Mouse (Mus musculus): Measurements from ENCODE around the gene Rcvrn. TPM values are rescaled to one million over a fixed set of nuclear protein-coding genes. Genes with fewer than 3 reads are reported as not detected.

The Rcvrn gene
- polyA plus RNA-seq, 1 experiment from 2014 or later = not detected

GRCm38 (mm10) chr11:67666129-67666528 lies 29.0 kb upstream of the Rcvrn start:
- Histone ChIP-seq H3K36me3 (ENCODE audit: control insufficient read depth, insufficient read depth, low read length) (no peaks in the 10 kb centered on the region), H3K9ac (ENCODE audit: low read depth, low read length) (no peak overlapping the region), H3K27me3 (replicated peaks; ENCODE audit: control insufficient read depth, insufficient read depth, low read length) (no peaks in the 10 kb centered on the region), H3K27ac (ENCODE audit: low read depth, low read length) (no peak overlapping the region), H3K9me3 (ENCODE audit: control insufficient read depth, low read length) (no peaks in the 10 kb centered on the region), H3K4me3 (ENCODE audit: low read length) (no peak overlapping the region), H3K4me1 (ENCODE audit: control insufficient read depth, insufficient read depth, low read depth, low read length) (peaks cover 8% of the 10 kb centered on the region), H3K4me2 (ENCODE audit: low read length) (no peak overlapping the region)
- 87% methylated on average over 5 of the region's 5 CpGs for WGBS
- no peak for ATAC-seq

- no peak overlapping the region for H3K4me2 ChIP-seq (ENCODE audit: low read length)
- no peaks in the 10 kb centered on the region for H3K27me3 ChIP-seq (replicated peaks; ENCODE audit: control insufficient read depth, insufficient read depth, low read length)
- H3K27ac ChIP-seq (ENCODE audit: low read depth, low read length) = no peak overlapping the region; the same call in 1 of the 2 replicates
- H3K4me3 ChIP-seq (ENCODE audit: low read length) = no peak overlapping the region
- H3K9me3 ChIP-seq (ENCODE audit: control insufficient read depth, low read length) = no peaks in the 10 kb centered on the region
- H3K9ac ChIP-seq (ENCODE audit: low read depth, low read length) = no peak overlapping the region
- peak; percentile 76 for ATAC-seq
- no peaks in the 10 kb centered on the region for H3K36me3 ChIP-seq (ENCODE audit: control insufficient read depth, insufficient read depth, low read length)
- peaks cover 8% of the 10 kb centered on the region for H3K4me1 ChIP-seq (ENCODE audit: control insufficient read depth, insufficient read depth, low read depth, low read length)
- WGBS = 64% methylated on average over 13 of the region's 13 CpGs
These were observed 27.4 kb upstream of the Rcvrn start for GRCm38 (mm10) chr11:67667531-67668332.

GRCm38 (mm10) chr11:67668460-67669007 lies 26.6 kb upstream of the Rcvrn start:
- no peak overlapping the region for H3K4me2 ChIP-seq (ENCODE audit: low read length)
- H3K9ac ChIP-seq (ENCODE audit: low read depth, low read length) = no peak overlapping the region
- H3K4me1 ChIP-seq (ENCODE audit: control insufficient read depth, insufficient read depth, low read depth, low read length) = peaks cover 8% of the 10 kb centered on the region
- no peak for ATAC-seq
- H3K27ac ChIP-seq (ENCODE audit: low read depth, low read length) = no peak overlapping the region
- no peaks in the 10 kb centered on the region for H3K27me3 ChIP-seq (replicated peaks; ENCODE audit: control insufficient read depth, insufficient read depth, low read length)
- WGBS = 94% methylated on average over 3 of the region's 3 CpGs
- H3K4me3 ChIP-seq (ENCODE audit: low read length) = no peak overlapping the region
- H3K36me3 ChIP-seq (ENCODE audit: control insufficient read depth, insufficient read depth, low read length) = no peaks in the 10 kb centered on the region
- H3K9me3 ChIP-seq (ENCODE audit: control insufficient read depth, low read length) = no peaks in the 10 kb centered on the region

DNA sequence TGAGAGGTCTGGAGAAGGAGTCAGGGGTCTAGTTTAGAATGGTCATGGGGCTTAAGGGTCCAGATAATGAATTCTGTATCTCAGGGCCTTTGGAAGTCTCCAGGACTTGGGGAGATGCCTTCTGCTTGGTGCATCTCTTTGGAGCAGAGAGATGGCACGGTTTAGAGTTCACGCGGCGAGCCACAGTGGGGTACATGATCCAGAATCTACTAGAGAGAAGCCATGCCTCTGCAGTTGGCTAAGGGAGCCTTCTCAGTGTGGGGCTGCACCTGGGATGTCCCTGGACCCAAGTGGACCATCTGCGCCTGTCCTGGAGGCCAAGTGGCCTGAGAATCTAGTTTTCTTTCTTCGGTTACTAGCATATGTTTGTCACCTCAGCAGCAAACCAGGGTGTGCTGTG lies 25.1 kb upstream of the Rcvrn start:
- H3K4me2 ChIP-seq (ENCODE audit: low read length) = no peak overlapping the region
- H3K4me1 ChIP-seq (ENCODE audit: control insufficient read depth, insufficient read depth, low read depth, low read length) = peaks cover 8% of the 10 kb centered on the region
- H3K9ac ChIP-seq (ENCODE audit: low read depth, low read length) = no peak overlapping the region
- H3K36me3 ChIP-seq (ENCODE audit: control insufficient read depth, insufficient read depth, low read length) = no peaks in the 10 kb centered on the region
- WGBS = 97% methylated on average over 6 of the region's 6 CpGs
- no peak for ATAC-seq
- no peak overlapping the region for H3K4me3 ChIP-seq (ENCODE audit: low read length)
- H3K27ac ChIP-seq (ENCODE audit: low read depth, low read length) = no peak overlapping the region
- no peaks in the 10 kb centered on the region for H3K27me3 ChIP-seq (replicated peaks; ENCODE audit: control insufficient read depth, insufficient read depth, low read length)
- H3K9me3 ChIP-seq (ENCODE audit: control insufficient read depth, low read length) = no peaks in the 10 kb centered on the region

DNA sequence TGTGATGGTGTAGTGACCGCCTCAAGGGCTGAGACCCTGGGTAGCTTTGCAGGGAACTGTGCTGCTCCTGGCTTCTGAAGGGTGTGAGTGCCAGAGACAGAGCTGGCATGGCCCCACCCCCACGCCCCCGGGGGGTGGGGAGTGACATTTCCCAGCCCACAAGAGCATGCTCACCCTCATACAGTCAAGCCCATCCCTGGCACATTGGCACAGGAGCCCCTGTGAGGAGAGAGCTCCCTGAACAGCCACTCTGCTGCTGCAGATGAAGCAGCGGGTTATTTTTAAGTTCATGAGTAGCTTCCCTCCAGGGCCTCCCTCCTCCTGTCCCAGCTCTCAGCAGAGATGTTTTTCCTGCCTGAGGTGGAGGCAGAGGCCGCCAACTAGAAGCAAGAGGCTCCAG lies 23.0 kb upstream of the Rcvrn start:
- Histone ChIP-seq H3K27ac (ENCODE audit: low read depth, low read length) (no peak overlapping the region), H3K4me2 (ENCODE audit: low read length) (no peak overlapping the region), H3K9me3 (ENCODE audit: control insufficient read depth, low read length) (no peaks in the 10 kb centered on the region), H3K9ac (ENCODE audit: low read depth, low read length) (no peak overlapping the region), H3K4me3 (ENCODE audit: low read length) (no peak overlapping the region), H3K27me3 (replicated peaks; ENCODE audit: control insufficient read depth, insufficient read depth, low read length) (no peaks in the 10 kb centered on the region), H3K36me3 (ENCODE audit: control insufficient read depth, insufficient read depth, low read length) (no peaks in the 10 kb centered on the region), H3K4me1 (ENCODE audit: control insufficient read depth, insufficient read depth, low read depth, low read length) (peaks cover 8% of the 10 kb centered on the region)
- ATAC-seq = no peak
- WGBS = 85% methylated on average over 5 of the region's 5 CpGs

DNA sequence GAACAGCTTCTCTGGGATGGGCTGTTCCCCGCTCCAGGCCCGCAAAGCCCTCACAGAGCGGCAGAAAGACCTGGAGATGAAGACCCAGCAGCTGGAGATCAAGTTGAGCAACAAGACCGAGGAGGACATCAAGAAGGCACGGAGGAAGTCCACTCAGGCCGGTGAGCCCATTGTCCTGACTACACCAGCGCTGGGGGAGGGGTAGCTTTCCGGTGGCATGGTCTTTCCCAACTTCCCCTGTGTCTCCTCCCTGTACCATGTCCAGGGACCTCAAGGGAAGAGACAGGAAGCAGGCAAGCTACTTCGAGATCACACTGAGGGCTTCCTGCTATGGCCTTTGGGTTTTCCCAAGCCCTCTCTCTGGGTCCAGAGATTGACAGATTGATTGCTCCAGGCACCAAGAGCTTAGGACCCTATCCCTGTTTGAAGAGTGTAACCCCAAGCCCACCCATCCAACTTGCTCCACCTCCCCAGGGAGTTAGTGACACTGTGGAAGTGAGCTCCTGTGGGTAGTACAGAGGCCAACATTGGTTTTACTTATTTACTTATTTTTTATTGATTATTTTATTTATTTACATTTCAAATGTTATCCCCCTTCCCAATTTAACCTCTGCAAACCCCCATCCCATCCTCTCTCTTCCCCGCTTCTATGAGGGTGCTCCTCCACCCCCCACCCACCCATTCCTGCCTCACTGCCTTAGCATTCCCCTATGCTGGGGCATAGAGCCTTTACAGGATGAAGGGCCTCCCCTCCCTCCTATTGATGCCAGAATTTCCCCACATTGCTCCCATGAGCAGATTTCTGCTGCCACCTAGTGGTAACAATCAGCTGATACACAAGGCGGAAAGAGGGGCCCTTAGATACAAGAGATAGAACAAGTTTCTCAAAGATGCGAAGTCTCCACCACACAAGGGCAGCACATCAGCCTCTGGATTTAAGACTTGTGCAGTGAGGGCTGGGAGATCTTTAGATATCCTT lies 19.3 kb upstream of the Rcvrn start:
- no peaks in the 10 kb centered on the region for H3K27me3 ChIP-seq (replicated peaks; ENCODE audit: control insufficient read depth, insufficient read depth, low read length)
- no peak overlapping the region for H3K27ac ChIP-seq (ENCODE audit: low read depth, low read length)
- no peak overlapping the region for H3K4me2 ChIP-seq (ENCODE audit: low read length)
- WGBS = 57% methylated on average over 12 of the region's 12 CpGs
- no peaks in the 10 kb centered on the region for H3K4me1 ChIP-seq (ENCODE audit: control insufficient read depth, insufficient read depth, low read depth, low read length)
- H3K9ac ChIP-seq (ENCODE audit: low read depth, low read length) = no peak overlapping the region
- ATAC-seq = peak; percentile 68
- no peaks in the 10 kb centered on the region for H3K9me3 ChIP-seq (ENCODE audit: control insufficient read depth, low read length)
- H3K36me3 ChIP-seq (ENCODE audit: control insufficient read depth, insufficient read depth, low read length) = no peaks in the 10 kb centered on the region
- no peak overlapping the region for H3K4me3 ChIP-seq (ENCODE audit: low read length)

GRCm38 (mm10) chr11:67679300-67679699 lies 15.8 kb upstream of the Rcvrn start:
- H3K27me3 ChIP-seq (replicated peaks; ENCODE audit: control insufficient read depth, insufficient read depth, low read length) = no peaks in the 10 kb centered on the region
- H3K27ac ChIP-seq (ENCODE audit: low read depth, low read length) = no peak overlapping the region
- no peaks in the 10 kb centered on the region for H3K36me3 ChIP-seq (ENCODE audit: control insufficient read depth, insufficient read depth, low read length)
- H3K4me3 ChIP-seq (ENCODE audit: low read length) = no peak overlapping the region
- H3K9ac ChIP-seq (ENCODE audit: low read depth, low read length) = no peak overlapping the region
- H3K4me2 ChIP-seq (ENCODE audit: low read length) = no peak overlapping the region
- H3K9me3 ChIP-seq (ENCODE audit: control insufficient read depth, low read length) = no peaks in the 10 kb centered on the region
- no peak for ATAC-seq
- WGBS = 74% methylated on average over 5 of the region's 5 CpGs
- no peaks in the 10 kb centered on the region for H3K4me1 ChIP-seq (ENCODE audit: control insufficient read depth, insufficient read depth, low read depth, low read length)

DNA sequence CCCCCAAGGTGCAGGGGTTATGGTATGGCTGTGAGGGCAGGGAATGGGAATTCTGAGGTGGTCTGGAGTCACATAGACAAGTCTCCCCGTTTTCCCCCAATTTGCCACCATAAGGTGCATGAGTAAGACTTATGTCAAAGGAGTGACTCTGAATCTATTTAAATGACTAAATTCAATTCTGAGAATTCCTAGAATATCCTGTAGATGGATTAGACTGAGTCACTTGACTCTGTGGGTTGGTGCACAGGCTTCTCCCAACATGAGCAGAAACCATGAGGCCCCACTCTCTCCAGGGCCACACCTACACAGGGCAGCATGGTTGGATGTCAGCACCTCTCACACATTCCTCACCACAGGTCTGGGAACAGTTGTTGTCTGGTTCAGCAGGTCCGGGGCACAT lies 15.2 kb upstream of the Rcvrn start:
- no peak overlapping the region for H3K9ac ChIP-seq (ENCODE audit: low read depth, low read length)
- no peaks in the 10 kb centered on the region for H3K9me3 ChIP-seq (ENCODE audit: control insufficient read depth, low read length)
- no peaks in the 10 kb centered on the region for H3K36me3 ChIP-seq (ENCODE audit: control insufficient read depth, insufficient read depth, low read length)
- H3K27ac ChIP-seq (ENCODE audit: low read depth, low read length) = no peak overlapping the region
- WGBS = 83% methylated on average over 2 of the region's 2 CpGs
- no peak for ATAC-seq
- H3K4me2 ChIP-seq (ENCODE audit: low read length) = no peak overlapping the region
- no peak overlapping the region for H3K4me3 ChIP-seq (ENCODE audit: low read length)
- no peaks in the 10 kb centered on the region for H3K4me1 ChIP-seq (ENCODE audit: control insufficient read depth, insufficient read depth, low read depth, low read length)
- no peaks in the 10 kb centered on the region for H3K27me3 ChIP-seq (replicated peaks; ENCODE audit: control insufficient read depth, insufficient read depth, low read length)

DNA sequence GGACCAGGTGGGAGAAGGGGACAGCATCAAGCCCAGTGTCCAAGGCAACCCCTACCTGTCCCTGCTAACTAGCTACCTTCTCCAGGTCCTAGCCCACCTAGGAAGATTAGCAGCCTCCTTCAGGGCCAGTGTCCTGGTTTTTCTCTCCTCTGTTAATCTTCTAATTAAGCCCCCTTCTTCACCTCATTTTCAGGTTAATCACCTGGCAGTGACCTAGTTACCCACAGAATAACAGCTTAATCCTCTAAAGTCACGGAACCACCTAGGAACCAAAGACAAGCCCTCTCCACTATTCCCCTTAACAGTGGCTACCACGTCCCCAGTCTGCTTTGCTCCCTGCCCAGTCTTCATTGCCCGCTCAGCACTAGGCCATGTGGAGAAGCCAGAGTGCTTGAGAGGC lies 13.3 kb upstream of the Rcvrn start:
- WGBS = 85% methylated on average over 3 of the region's 3 CpGs
- no peaks in the 10 kb centered on the region; the same call in 1 of the 2 replicates for H3K4me1 ChIP-seq (ENCODE audit: control insufficient read depth, insufficient read depth, low read depth, low read length)
- H3K27me3 ChIP-seq (replicated peaks; ENCODE audit: control insufficient read depth, insufficient read depth, low read length) = no peaks in the 10 kb centered on the region
- H3K9me3 ChIP-seq (ENCODE audit: control insufficient read depth, low read length) = no peaks in the 10 kb centered on the region
- H3K4me3 ChIP-seq (ENCODE audit: low read length) = no peak overlapping the region
- H3K4me2 ChIP-seq (ENCODE audit: low read length) = no peak overlapping the region
- H3K27ac ChIP-seq (ENCODE audit: low read depth, low read length) = no peak overlapping the region
- ATAC-seq = no peak
- no peaks in the 10 kb centered on the region for H3K36me3 ChIP-seq (ENCODE audit: control insufficient read depth, insufficient read depth, low read length)
- no peak overlapping the region for H3K9ac ChIP-seq (ENCODE audit: low read depth, low read length)
